Mouse (Mus musculus) hindbrain, embryonic 15.5 days (tissue): ENCODE measurements around the gene Ufd1. TPM values are rescaled to one million over a fixed set of nuclear protein-coding genes. Genes with fewer than 3 reads are reported as not detected.
A peak's percentile ranks its signal among the peaks of the same experiment; 100 is the strongest.

ENCODE experiments used
- ATAC-seq: fragments of 200-750 bp; cut with Nextera tagmentation; 2 replicates; pipeline ENCODE4 v1.8.0; 2017; ENCODE audit warnings: low read depth, moderate number of reproducible peaks, moderate TSS enrichment; ENCODE audit not compliant: low FRiP score
- H3K27ac ChIP-seq: fragments of 300-500 bp; sonication (generic); replicated peaks from 2 replicates; pipeline ENCODE4 v1.5.1; 2015; ENCODE audit warnings: mild to moderate bottlenecking, inconsistent platforms
- H3K27me3 ChIP-seq: fragments of 300-500 bp; sonication (generic); 2 replicates; pipeline ENCODE4 v1.6.1; 2015; ENCODE audit warnings: control low read depth, inconsistent platforms
- H3K36me3 ChIP-seq: fragments of 300-500 bp; sonication (generic); 2 replicates; pipeline ENCODE4 v1.6.1; 2015; ENCODE audit warnings: control low read depth, inconsistent platforms
- H3K4me1 ChIP-seq: fragments of 300-500 bp; sonication (generic); replicated peaks from 2 replicates; pipeline ENCODE4 v1.6.1; 2015; ENCODE audit warnings: control low read depth, inconsistent platforms
- H3K4me2 ChIP-seq: fragments of 300-500 bp; sonication (generic); 2 replicates; pipeline ENCODE4 v1.6.1; 2015; ENCODE audit warnings: moderate library complexity, mild to moderate bottlenecking, inconsistent platforms
- H3K4me3 ChIP-seq: fragments of 300-500 bp; sonication (generic); 2 replicates; pipeline ENCODE4 v1.5.1; 2015; ENCODE audit warnings: mild to moderate bottlenecking, inconsistent platforms
- H3K9ac ChIP-seq: fragments of 300-500 bp; sonication (generic); 2 replicates; pipeline ENCODE4 v1.6.1; 2015; ENCODE audit warnings: inconsistent platforms
- H3K9me3 ChIP-seq: fragments of 300-500 bp; sonication (generic); 2 replicates; pipeline ENCODE4 v1.6.1; 2016; ENCODE audit warnings: control low read depth, inconsistent platforms
- WGBS: fragments of 180-500 bp; shearing (Covaris S2); methylation state at CpG from one replicate; pipeline ENCODE4 v1.1.7; 2015; 5-methylcytosine and 5-hydroxymethylcytosine counted together
- polyA plus RNA-seq: library from polyadenylated mRNA; unstranded; fragments of >200 nt; fragmentation: Nextera tagmentation; extraction: Ambion mirVana; gene quantifications from 2 replicates; pipeline ENCODE4 v1.2.1, GENCODE M21; 2015

The Ufd1 gene
- polyA plus RNA-seq, 1 experiment from 2014 or later = 105 TPM

DNA sequence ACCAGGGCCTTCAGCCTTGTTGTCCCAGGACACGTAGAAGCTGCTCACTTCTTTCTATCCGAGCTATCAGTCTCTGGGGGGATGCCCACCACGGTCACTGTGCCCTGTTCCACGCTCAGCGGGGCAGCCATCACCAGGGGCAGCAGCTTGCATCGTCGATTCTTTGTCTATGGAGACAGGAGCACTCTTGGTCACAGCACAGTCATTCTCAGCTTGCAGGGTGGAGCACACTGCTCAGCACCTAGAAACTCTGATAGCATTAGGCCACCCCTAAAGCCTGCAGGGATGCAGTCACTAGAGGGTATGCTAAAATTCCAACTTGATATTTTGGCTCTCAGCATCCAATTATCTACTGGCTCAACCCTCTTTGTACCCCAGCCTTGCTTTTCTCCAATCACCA is 26.6 kb upstream of the Ufd1 start:
- no peaks in the 10 kb centered on the region for H3K27me3 ChIP-seq
- WGBS = 95% methylated on average over 7 of the region's 7 CpGs
- H3K4me3 ChIP-seq = no peak overlapping the region
- H3K27ac ChIP-seq = no peak overlapping the region
- ATAC-seq = no peak
- H3K9me3 ChIP-seq = no peaks in the 10 kb centered on the region
- no peaks in the 10 kb centered on the region for H3K4me1 ChIP-seq
- no peak overlapping the region for H3K4me2 ChIP-seq
- H3K36me3 ChIP-seq = no peaks in the 10 kb centered on the region
- H3K9ac ChIP-seq = no peak overlapping the region

DNA sequence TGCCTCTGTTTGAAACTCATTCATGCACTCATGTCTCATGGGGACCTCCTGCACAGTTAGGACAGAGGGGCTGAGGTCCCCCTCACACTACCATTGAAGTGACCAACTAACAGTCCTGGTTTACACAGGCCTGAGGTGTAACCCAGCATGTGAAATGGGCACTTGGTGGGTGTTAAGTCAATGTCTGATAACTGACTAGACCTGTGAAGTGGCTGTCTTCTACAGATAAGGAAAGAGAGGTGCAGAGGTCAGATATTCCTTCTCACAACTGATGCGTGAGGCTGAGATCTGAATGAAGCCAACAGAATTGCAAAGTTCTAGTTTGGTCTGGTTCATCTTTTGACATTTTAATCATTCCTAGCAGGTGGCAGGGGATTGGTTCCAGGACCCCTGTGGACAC is 26.1 kb upstream of the Ufd1 start:
- Histone ChIP-seq H3K4me3 (no peak overlapping the region), H3K4me2 (no peak overlapping the region), H3K9me3 (no peaks in the 10 kb centered on the region), H3K27me3 (no peaks in the 10 kb centered on the region), H3K36me3 (no peaks in the 10 kb centered on the region), H3K9ac (no peak overlapping the region), H3K27ac (no peak overlapping the region), H3K4me1 (no peaks in the 10 kb centered on the region)
- no peak for ATAC-seq
- 74% methylated on average over 1 of the region's 1 CpGs for WGBS

DNA sequence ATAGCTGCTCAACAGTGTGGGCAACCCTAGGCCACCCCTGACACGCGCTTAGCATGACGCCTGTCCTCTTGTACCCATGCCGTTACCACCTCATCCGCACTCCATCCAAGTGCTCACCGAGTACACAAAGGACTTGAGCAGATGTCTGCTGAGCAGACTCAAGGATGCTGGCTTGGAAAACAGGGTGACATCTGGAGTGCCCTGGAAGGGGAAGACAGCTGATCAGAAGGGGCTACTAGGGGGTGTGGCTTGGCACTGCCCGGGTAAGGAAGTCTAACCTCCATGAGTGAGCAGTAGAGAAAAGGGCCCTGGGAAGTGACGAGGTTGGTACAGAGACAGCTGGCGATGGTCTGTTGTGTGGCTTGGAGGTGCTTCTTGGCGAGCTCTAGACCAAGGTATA is 24.9 kb upstream of the Ufd1 start:
- H3K9ac ChIP-seq = no peak overlapping the region
- H3K4me2 ChIP-seq = no peak overlapping the region
- no peaks in the 10 kb centered on the region for H3K36me3 ChIP-seq
- no peaks in the 10 kb centered on the region for H3K4me1 ChIP-seq
- WGBS = 93% methylated on average over 10 of the region's 10 CpGs
- H3K4me3 ChIP-seq = no peak overlapping the region
- no peaks in the 10 kb centered on the region for H3K27me3 ChIP-seq
- H3K27ac ChIP-seq = no peak overlapping the region
- no peaks in the 10 kb centered on the region for H3K9me3 ChIP-seq
- ATAC-seq = no peak

DNA sequence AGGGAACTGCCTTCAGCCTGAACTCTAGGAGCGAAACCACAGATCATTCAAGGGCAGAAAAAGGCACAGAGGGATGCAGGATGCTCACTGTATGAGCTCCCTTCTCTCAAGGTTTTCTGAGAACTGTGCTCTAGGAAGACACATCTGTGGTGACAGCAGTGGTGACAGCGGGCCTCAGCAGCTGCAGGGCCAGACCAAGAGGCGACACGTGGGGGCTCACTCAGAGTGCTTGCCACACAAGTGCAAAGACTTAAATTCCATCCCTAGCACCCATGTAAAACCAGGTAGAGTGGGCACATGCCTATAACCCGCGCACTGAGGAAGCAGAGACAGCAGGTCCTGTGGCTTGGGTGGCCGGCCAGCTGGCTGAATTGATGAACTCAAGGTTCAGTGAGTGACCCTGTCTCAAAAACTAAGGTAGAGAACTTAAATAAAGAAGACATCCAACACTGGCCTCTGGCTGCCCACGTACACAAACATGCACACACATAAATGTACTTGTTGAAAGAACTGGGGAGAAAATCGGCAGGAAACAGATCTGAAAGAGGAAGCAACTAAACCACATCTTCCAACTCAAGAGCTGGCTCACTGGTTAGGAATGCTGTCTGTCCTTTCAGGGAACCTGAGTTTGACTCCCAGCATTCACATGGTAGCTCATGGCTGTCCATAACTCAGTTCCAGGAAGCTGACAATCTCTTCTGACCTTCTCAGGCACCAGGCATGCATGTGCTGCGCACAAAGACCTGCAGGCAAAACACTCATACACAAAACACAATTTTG is 22.8 kb upstream of the Ufd1 start:
- Histone ChIP-seq H3K27ac (no peak overlapping the region), H3K4me2 (no peak overlapping the region), H3K4me3 (no peak overlapping the region), H3K36me3 (no peaks in the 10 kb centered on the region), H3K9ac (no peak overlapping the region), H3K4me1 (no peaks in the 10 kb centered on the region), H3K9me3 (no peaks in the 10 kb centered on the region), H3K27me3 (no peaks in the 10 kb centered on the region)
- no peak for ATAC-seq
- WGBS = 90% methylated on average over 10 of the region's 10 CpGs

DNA sequence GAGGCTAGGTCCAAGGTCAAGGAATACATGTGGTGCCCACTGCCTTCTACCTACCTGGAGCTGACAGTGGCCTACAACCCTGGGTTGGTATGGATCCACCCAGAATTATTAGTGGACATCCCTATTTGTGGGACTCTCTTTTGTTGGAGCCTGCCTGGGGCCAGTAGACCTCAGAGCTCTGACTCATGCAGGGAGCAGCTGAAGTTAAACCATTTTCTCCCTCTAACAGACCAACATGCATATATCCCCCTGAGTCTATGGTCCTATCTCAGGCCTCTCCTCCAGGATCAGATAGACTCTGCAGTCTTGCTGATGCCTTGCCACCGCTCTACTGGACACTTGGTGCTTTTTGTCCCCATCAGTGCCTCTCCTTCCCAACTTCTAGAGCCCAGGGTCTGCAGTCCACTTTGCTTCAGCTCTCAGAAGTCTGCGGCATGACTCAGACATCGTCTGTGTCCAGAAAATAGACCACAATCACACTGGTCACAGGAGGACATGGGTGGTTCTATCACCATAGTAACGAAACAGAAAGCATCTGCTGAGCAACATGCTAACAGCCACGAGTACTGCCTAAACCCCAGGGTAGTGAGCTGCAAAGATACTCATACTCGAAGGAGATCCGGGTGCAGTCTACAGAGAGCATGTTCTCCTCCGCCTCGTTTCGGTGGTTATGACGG is 16.2 kb upstream of the Ufd1 start:
- 87% methylated on average over 11 of the region's 11 CpGs for WGBS
- no peaks in the 10 kb centered on the region for H3K4me1 ChIP-seq
- H3K9ac ChIP-seq = no peak overlapping the region
- no peak overlapping the region for H3K27ac ChIP-seq
- no peak overlapping the region for H3K4me3 ChIP-seq
- H3K4me2 ChIP-seq = no peak overlapping the region
- ATAC-seq = no peak
- H3K9me3 ChIP-seq = no peaks in the 10 kb centered on the region
- no peaks in the 10 kb centered on the region for H3K36me3 ChIP-seq
- H3K27me3 ChIP-seq = no peaks in the 10 kb centered on the region

DNA sequence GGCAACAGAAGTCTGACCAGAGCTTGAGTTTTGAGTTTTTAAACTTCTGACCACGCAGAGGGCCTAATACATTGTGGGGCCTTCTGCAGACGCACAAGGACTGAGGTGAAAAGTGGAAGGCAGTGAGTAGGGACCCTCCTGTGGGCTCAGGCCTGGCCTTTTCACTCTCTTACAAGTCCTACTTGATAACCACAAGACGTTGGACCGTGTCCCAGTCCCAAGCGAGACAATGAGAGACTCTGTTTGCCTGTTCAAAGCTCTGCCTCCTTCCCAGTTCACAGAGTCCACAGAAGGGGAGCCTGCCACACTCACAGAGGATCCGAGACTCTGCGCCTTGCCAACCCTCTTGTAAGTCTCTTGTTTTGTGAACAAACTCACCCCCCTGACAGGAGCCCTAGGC is 14.9 kb upstream of the Ufd1 start:
- Histone ChIP-seq H3K4me1 (no peaks in the 10 kb centered on the region), H3K9ac (no peak overlapping the region), H3K4me3 (no peak overlapping the region), H3K4me2 (no peak overlapping the region), H3K27me3 (no peaks in the 10 kb centered on the region), H3K9me3 (no peaks in the 10 kb centered on the region), H3K27ac (no peak overlapping the region), H3K36me3 (no peaks in the 10 kb centered on the region)
- ATAC-seq = no peak
- whole genome bisulfite sequencing = 82% methylated on average over 7 of the region's 7 CpGs

DNA sequence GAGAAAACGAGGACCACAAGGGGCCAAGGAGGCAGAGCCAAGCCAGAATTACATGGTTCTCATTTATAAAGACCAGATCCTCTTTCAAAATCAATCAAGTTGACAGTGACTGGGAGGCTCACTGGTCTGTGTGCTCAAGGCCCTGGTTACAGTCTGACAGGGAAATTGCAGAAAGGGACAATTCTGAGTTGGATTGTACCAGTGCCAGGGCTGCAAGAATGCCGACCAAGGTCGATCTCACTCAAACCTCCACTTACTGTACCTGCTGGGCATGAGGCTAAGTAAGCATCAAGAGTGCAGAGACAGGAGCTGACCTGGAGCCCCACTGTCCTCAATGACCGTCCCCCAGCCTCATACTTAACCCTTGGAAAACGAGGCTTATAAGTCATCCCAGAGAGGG is 13.4 kb upstream of the Ufd1 start:
- no peak overlapping the region for H3K9ac ChIP-seq
- no peaks in the 10 kb centered on the region for H3K9me3 ChIP-seq
- no peak for ATAC-seq
- H3K4me1 ChIP-seq = no peaks in the 10 kb centered on the region
- no peaks in the 10 kb centered on the region for H3K36me3 ChIP-seq
- no peak overlapping the region for H3K27ac ChIP-seq
- no peak overlapping the region for H3K4me2 ChIP-seq
- H3K4me3 ChIP-seq = no peak overlapping the region
- H3K27me3 ChIP-seq = no peaks in the 10 kb centered on the region
- WGBS = 91% methylated on average over 5 of the region's 5 CpGs

DNA sequence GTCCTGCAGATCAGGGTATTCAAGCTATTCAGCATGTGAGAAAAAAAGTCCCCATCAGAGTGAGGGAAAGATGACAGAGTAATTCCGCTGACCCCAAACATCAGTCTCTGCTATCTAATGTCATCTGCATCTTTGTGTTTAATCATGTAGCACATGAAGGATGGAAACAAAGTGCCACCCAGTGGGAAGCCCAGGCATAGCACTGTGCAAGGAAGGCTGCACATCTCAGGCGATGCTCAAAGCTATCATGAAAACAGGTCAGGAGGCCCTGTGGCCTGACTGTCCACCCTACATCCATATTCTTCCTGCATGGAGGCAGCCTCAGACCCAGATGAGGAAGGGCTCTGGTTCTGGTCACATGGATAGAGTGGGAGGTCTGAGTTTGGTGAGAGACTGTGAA is 12.7 kb upstream of the Ufd1 start:
- no peaks in the 10 kb centered on the region for H3K9me3 ChIP-seq
- 65% methylated on average over 2 of the region's 2 CpGs for WGBS
- no peaks in the 10 kb centered on the region for H3K4me1 ChIP-seq
- no peaks in the 10 kb centered on the region for H3K36me3 ChIP-seq
- H3K27ac ChIP-seq = no peak overlapping the region
- no peak overlapping the region for H3K4me3 ChIP-seq
- no peak overlapping the region for H3K9ac ChIP-seq
- no peak overlapping the region for H3K4me2 ChIP-seq
- no peaks in the 10 kb centered on the region for H3K27me3 ChIP-seq
- peak; percentile 74 for ATAC-seq

DNA sequence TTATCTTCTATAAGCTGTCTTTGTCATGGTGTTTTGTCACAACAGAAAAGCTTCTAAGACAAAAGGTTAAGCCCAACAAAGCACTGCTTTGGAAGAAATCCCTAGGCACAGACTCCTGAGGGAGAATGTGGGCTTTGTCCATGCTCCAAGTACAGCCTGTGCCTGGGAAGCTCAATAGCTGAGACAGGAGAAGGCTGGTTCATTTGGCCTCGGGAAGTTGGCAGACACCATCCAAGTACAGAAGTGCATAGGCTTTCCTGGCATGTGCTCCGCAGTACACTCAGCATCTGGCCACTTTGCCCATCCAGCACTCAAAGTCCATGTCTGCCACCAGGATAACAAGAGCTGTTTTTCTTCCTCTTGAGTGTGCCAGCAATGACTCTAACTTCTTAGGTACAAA is 5.8 kb upstream of the Ufd1 start:
- no peak overlapping the region for H3K9ac ChIP-seq
- ATAC-seq = no peak
- peaks cover 2% of the 10 kb centered on the region; the same call in 1 of the 2 replicates for H3K4me1 ChIP-seq

DNA sequence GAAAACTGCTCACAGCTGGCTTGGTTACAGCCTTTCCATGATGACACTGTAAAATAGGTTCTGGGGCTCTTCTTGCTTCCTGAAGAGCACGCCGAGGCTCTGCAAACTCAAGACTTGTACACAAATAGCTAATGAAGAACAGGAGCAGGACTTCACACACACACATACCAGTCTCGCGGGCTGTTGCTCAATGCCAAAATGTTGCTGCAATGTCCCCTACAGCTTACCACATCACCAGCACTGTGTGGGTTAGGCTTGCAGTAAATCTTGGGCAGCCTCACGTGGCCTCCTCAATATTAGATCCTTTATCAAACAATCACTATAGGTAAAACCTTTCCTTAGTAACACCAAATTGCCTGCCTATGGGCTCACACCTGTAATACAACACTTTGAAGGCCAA is 2.6 kb upstream of the Ufd1 start:
- Histone ChIP-seq H3K36me3 (no peaks in the 10 kb centered on the region), H3K4me2 (no peak overlapping the region), H3K9ac (no peak overlapping the region), H3K4me3 (no peak overlapping the region), H3K27me3 (no peaks in the 10 kb centered on the region), H3K9me3 (no peaks in the 10 kb centered on the region), H3K27ac (no peak overlapping the region), H3K4me1 (peaks cover 21% of the 10 kb centered on the region)
- 96% methylated on average over 5 of the region's 5 CpGs for WGBS
- no peak for ATAC-seq

More for the DNA sequence above, 5.8 kb upstream of the Ufd1 start:
- 90% methylated on average over 2 of the region's 2 CpGs for WGBS
- Histone ChIP-seq H3K4me3 (no peak overlapping the region), H3K4me2 (no peak overlapping the region), H3K9me3 (no peaks in the 10 kb centered on the region), H3K27ac (no peak overlapping the region), H3K36me3 (no peaks in the 10 kb centered on the region), H3K27me3 (no peaks in the 10 kb centered on the region)

DNA sequence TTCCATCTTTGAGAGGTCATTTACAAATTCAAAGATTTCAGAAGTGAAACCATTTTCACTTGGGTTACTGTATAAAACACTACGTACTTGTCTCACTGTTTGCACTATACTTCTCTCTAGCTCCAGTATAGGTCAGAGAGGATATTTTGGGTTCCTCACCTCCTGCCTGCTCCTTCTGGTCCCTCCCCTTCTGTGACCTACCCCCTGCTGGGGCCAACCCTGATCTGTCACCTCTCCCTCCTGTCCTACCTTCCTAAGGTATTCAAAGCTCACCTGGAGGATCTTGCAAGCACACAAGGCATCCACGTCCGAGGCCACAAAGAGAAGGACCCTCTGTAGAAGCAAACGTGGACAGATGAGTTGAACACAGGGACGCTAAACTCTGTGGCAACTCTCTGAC is 547 bp upstream of the Ufd1 start:
- Histone ChIP-seq H3K4me1 (peaks cover 24% of the 10 kb centered on the region), H3K27me3 (no peaks in the 10 kb centered on the region), H3K9me3 (no peaks in the 10 kb centered on the region), H3K4me2 (peak overlapping the region; percentile 80), H3K27ac (no peak overlapping the region), H3K36me3 (peaks cover 10% of the 10 kb centered on the region), H3K9ac (peak overlapping the region; percentile 35; the same call in 1 of the 2 replicates), H3K4me3 (peak overlapping the region; percentile 96)
- WGBS = 6% methylated on average over 5 of the region's 5 CpGs
- ATAC-seq = peak; percentile 7

DNA sequence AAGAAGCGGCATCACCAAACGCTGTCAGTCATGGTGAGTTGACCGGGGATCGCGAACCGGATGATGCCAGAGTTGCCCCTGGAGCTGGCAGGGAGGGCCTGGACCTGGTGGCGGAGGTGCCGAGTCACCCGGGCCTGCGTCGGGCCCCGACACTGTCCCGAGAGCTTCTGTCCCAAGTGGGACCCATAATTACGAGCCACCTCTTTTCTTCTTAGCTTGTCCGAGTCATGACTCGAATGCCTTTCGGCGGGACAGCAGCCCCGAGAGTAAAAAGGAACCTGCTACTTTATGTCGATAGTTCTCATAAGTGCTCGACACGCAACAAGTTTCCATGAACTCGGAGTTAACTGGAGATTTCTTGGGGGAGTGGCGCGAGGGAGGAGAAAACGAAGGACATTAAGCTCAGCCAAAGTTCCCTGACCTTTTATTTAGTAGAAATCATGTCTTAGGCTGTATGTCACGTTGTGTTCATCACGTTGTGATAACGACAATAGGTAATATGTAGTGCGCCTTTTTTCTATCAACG is 869 bp downstream of the Ufd1 start:
- peak overlapping the region; percentile 80 for H3K4me2 ChIP-seq
- H3K9me3 ChIP-seq = no peaks in the 10 kb centered on the region
- H3K27me3 ChIP-seq = no peaks in the 10 kb centered on the region
- peak overlapping the region; percentile 84 for H3K9ac ChIP-seq
- 2% methylated on average over 31 of the region's 31 CpGs for WGBS
- H3K27ac ChIP-seq = peak overlapping the region; percentile 80
- H3K4me3 ChIP-seq = peak overlapping the region; percentile 96
- H3K4me1 ChIP-seq = peaks cover 24% of the 10 kb centered on the region
- ATAC-seq = peak; percentile 59
- H3K36me3 ChIP-seq = peaks cover 24% of the 10 kb centered on the region
